Mouse (Mus musculus) E14TG2a.4 (cell line): Measurements from ENCODE around the gene Gm20388.

ENCODE experiments used
- CTCF ChIP-seq: conservative IDR thresholded peaks from 2 replicates; pipeline ENCODE4 v1.5.1; 2014; ENCODE audit warnings: low read length
- NANOG ChIP-seq: IDR thresholded peaks from 2 replicates; pipeline ENCODE4 v1.6.1; 2014; ENCODE audit warnings: borderline replicate concordance, low read length, mixed read lengths

DNA sequence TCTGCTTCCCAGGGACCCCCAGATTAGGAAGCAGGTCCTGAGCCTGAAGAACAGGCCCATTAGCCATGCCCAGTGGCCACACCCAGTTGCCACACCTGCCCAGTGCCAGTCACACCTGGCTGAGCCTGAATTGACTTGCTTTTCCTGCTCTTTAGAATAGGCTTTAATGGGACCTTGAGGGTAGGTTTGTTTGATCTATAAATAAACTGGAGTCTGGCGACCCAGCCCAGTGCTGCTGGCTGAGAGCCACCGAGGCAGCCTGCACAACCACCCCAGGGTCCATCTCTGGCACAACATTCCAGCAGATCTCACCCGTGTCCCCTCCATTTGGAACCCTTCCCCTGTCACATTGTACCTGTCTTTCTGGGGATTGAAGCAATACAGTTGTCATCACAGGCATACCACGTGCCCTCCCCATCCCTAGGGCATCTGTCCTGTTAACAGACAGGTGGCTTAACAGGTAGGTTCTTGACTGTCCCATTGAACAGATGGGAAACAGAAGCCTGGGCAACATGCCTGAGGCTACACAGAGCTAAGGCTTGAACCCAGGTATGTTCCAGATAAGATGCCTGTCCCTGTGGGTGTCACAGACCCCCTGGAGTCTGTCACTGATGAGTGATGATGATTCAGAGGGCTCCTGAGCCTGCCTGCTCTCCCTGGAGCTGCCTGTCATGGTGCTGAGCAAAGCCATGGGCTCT, 531.8 kb downstream of the Gm20388 start:
- no peak for TF ChIP-seq CTCF
- no peak for TF ChIP-seq NANOG
